Mouse (Mus musculus) limb, embryonic 15.5 days (tissue): Measurements from ENCODE around the gene 6430571L13Rik. TPM values are rescaled to one million over a fixed set of nuclear protein-coding genes. Genes with fewer than 3 reads are reported as not detected.
"Not testable (repeated sequence)": the region's sequence is repeated elsewhere in the genome, so short reads cannot be mapped to it uniquely, and the experiment has no call there.

ENCODE experiments used
- ATAC-seq: fragments of 200-750 bp; cut with Nextera tagmentation; 2 replicates; pipeline ENCODE4 v1.8.0; 2017; ENCODE audit warnings: low read depth, moderate TSS enrichment; ENCODE audit not compliant: insufficient number of reproducible peaks, low FRiP score, low TSS enrichment
- H3K27ac ChIP-seq: fragments of 300-500 bp; sonication (generic); 2 replicates; pipeline ENCODE4 v1.5.1; 2015; ENCODE audit warnings: moderate library complexity, mild to moderate bottlenecking, inconsistent platforms
- H3K27me3 ChIP-seq: fragments of 300-500 bp; sonication (generic); 2 replicates; pipeline ENCODE4 v1.6.1; 2015; ENCODE audit warnings: inconsistent platforms
- H3K36me3 ChIP-seq: fragments of 300-500 bp; sonication (generic); 2 replicates; pipeline ENCODE4 v1.6.1; 2015; ENCODE audit warnings: inconsistent platforms
- H3K4me1 ChIP-seq: fragments of 300-500 bp; sonication (generic); 2 replicates; pipeline ENCODE4 v1.6.1; 2015; ENCODE audit warnings: inconsistent platforms
- H3K4me2 ChIP-seq: fragments of 300-500 bp; sonication (generic); 2 replicates; pipeline ENCODE4 v1.6.1; 2015; ENCODE audit warnings: mild to moderate bottlenecking, inconsistent platforms
- H3K4me3 ChIP-seq: fragments of 300-500 bp; sonication (generic); 2 replicates; pipeline ENCODE4 v1.5.1; 2015; ENCODE audit warnings: mild to moderate bottlenecking, inconsistent platforms
- H3K9ac ChIP-seq: fragments of 300-500 bp; sonication (generic); 2 replicates; pipeline ENCODE4 v1.6.1; 2015; ENCODE audit warnings: inconsistent platforms
- H3K9me3 ChIP-seq: fragments of 300-500 bp; sonication (generic); 2 replicates; pipeline ENCODE4 v1.6.1; 2016; ENCODE audit warnings: inconsistent platforms
- WGBS: fragments of 180-500 bp; shearing (Covaris S2); methylation state at CpG from one replicate; pipeline ENCODE4 v1.1.7; 2015; 5-methylcytosine and 5-hydroxymethylcytosine counted together
- polyA plus RNA-seq: library from polyadenylated mRNA; unstranded; fragments of >200 nt; fragmentation: Nextera tagmentation; extraction: Ambion mirVana; gene quantifications from 2 replicates; pipeline ENCODE4 v1.2.1, GENCODE M21; 2015

6430571L13Rik gene
- polyA plus RNA-seq, 1 experiment from 2014 or later, result 0.60 TPM

DNA sequence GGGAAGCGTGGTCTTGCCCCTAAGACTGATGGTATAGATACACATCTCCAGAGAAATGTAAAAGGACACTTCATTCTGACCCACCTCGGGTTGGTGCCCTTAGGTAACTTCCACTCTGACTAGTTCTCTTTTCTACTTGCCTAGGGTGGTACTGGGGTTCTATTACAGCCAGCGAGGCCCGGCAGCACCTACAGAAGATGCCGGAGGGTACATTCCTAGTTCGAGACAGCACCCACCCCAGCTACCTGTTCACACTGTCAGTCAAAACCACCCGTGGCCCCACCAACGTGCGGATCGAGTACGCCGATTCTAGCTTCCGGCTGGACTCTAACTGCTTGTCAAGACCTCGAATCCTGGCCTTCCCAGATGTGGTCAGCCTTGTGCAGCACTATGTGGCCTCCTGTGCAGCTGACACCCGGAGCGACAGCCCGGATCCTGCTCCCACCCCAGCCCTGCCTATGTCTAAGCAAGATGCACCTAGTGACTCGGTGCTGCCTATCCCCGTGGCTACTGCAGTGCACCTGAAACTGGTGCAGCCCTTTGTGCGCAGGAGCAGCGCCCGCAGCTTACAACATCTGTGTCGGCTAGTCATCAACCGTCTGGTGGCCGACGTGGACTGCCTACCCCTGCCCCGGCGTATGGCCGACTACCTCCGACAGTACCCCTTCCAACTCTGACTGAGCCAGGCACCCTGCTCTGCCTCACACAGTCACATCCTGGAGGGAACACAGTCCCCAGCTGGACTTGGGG lies 40.0 kb upstream of the 6430571L13Rik start:
- H3K4me1 ChIP-seq, result peaks cover 27% of the 10 kb centered on the region
- no peaks in the 10 kb centered on the region for H3K9me3 ChIP-seq
- no peak overlapping the region for H3K4me2 ChIP-seq
- H3K36me3 ChIP-seq, result peaks cover 27% of the 10 kb centered on the region
- no peaks in the 10 kb centered on the region for H3K27me3 ChIP-seq
- no peak for ATAC-seq
- no peak overlapping the region for H3K4me3 ChIP-seq
- H3K9ac ChIP-seq, result no peak overlapping the region
- 89% methylated on average over 30 of the region's 30 CpGs for WGBS
- no peak overlapping the region for H3K27ac ChIP-seq

DNA sequence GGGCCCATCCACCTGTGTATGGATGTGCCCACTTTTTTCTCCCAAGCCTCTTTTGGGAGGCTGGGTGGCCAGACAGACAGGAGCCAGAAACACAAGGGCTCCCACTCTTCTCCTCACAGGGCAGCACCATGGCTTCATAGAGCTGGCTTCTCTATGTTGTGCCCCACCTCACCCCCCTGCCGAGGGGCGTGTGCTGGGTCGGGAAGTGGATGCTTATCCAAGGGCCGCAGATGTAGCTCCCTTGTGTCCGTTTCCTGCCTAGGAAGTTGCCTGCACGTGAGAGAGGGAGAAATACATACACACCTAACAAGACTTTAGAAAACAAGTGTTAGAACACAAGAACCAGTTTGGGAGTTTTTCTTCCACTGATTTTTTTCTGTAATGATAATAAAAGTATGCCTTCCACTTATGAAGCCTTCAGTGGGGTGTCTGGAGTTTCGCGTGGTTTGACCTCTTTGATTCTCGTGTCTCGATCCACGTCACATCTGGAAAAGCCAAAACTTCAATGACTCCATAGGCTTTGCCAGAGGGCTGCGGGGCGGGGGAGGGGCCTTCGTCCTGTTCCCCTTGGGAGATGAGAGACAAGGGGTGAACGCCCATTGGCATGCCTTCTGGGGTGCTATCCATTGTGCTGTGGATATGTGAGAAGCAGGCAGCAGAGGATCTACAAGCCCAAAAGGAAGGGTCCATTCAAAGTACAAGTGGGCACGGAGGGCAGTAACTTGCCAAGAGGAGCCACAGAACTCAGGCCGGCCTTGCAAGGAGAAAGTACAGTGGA lies 38.7 kb upstream of the 6430571L13Rik start:
- Histone ChIP-seq H3K4me3 (no peak overlapping the region), H3K27ac (no peak overlapping the region)
- 82% methylated on average over 17 of the region's 17 CpGs for WGBS

GRCm38 (mm10) chr9:107302592-107302991 lies 37.8 kb upstream of the 6430571L13Rik start:
- Histone ChIP-seq H3K27ac (no peak overlapping the region), H3K27me3 (no peaks in the 10 kb centered on the region), H3K4me1 (peaks cover 26% of the 10 kb centered on the region), H3K4me3 (no peak overlapping the region), H3K36me3 (peaks cover 27% of the 10 kb centered on the region), H3K9me3 (no peaks in the 10 kb centered on the region), H3K4me2 (no peak overlapping the region), H3K9ac (no peak overlapping the region)
- ATAC-seq, result no peak
- 71% methylated on average over 7 of the region's 7 CpGs for WGBS

More for the DNA sequence above, 38.7 kb upstream of the 6430571L13Rik start:
- Histone ChIP-seq H3K4me2 (no peak overlapping the region), H3K4me1 (peaks cover 30% of the 10 kb centered on the region), H3K27me3 (no peaks in the 10 kb centered on the region), H3K9ac (no peak overlapping the region), H3K36me3 (peaks cover 27% of the 10 kb centered on the region), H3K9me3 (no peaks in the 10 kb centered on the region)
- ATAC-seq, result no peak

DNA sequence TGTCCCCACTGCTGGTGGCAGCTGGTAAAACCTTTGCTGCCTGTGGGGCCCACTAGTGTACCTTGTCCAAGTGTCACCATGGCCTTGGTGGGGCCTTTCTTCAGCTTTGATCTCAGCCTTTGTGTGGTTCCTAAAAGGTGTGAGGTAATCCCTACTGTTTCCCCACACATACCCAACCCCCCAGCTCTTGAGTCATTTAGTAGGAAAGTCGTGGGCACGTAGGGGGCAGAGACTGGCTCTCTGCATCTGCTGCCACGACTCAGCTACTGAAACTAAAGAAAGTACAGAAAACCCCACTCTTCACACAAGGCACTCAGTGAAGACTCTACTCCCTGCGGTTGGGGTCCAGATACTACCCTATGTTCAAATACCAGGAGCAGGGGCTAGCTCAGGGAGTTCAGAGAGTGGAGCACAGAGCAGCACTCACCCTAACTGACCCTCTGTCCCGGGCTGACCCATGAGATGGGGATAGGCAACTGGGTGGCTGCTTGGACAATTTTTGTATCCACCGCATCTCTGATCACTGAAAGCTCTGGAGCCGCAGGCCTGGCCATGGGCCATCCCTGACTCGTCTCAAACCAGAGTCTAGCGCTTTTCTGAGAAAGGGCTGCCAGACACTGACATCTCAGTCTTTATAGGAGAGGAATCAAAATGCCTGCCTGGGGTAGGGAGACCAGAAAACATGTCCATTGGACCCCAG lies 37.1 kb upstream of the 6430571L13Rik start:
- H3K4me3 ChIP-seq, result no peak overlapping the region
- 76% methylated on average over 9 of the region's 9 CpGs for WGBS
- no peak overlapping the region for H3K9ac ChIP-seq
- no peak overlapping the region for H3K4me2 ChIP-seq
- no peak for ATAC-seq
- H3K4me1 ChIP-seq, result peaks cover 27% of the 10 kb centered on the region
- H3K27me3 ChIP-seq, result no peaks in the 10 kb centered on the region
- no peak overlapping the region for H3K27ac ChIP-seq
- peaks cover 27% of the 10 kb centered on the region for H3K36me3 ChIP-seq
- H3K9me3 ChIP-seq, result no peaks in the 10 kb centered on the region

DNA sequence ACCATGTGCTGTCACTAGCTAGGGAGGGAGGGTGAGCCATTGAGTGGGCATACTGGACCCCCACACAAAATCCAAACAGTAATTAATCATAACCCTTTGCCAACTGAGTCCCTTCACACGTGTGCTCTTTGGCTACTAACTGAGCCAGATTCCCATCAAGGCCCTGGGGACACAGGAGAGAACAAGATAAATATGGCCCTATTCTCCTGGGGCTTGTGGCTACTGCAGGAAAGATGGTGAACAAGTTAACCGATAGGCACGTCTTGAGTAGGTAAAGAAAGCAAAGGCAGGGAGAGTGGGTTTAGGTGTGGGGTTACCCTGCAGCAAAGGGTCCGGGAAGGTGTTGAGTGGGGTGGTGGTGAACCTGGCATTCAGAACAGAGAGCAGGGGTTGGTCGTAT lies 36.5 kb upstream of the 6430571L13Rik start:
- no peak overlapping the region for H3K9ac ChIP-seq
- peaks cover 23% of the 10 kb centered on the region for H3K4me1 ChIP-seq
- H3K27ac ChIP-seq, result no peak overlapping the region
- H3K4me2 ChIP-seq, result no peak overlapping the region
- no peak overlapping the region for H3K4me3 ChIP-seq
- ATAC-seq, result no peak
- no peaks in the 10 kb centered on the region for H3K27me3 ChIP-seq
- 77% methylated on average over 5 of the region's 5 CpGs for WGBS
- no peaks in the 10 kb centered on the region for H3K9me3 ChIP-seq
- peaks cover 27% of the 10 kb centered on the region for H3K36me3 ChIP-seq

DNA sequence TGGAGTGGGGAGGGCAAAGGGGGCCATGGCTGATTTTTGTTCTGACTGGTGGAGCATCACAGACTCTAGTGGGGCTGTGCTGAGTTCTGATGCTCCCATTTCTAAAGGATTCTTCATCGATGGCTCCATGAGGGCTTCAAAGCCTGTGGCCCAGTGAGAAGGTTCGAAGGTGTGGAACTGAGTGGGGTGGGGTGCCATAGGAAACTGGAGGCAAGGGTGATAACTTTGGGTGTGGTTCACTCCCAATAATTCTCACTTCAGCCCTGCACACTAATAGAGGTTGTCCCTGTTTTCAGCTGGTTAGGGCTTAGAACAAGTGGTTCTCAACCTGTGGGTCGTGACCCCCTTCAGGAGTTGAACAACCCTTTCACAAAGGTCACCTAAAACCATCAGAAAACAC lies 36.0 kb upstream of the 6430571L13Rik start:
- Histone ChIP-seq H3K9me3 (no peaks in the 10 kb centered on the region), H3K36me3 (peaks cover 27% of the 10 kb centered on the region), H3K27me3 (no peaks in the 10 kb centered on the region), H3K4me1 (peaks cover 21% of the 10 kb centered on the region), H3K4me3 (no peak overlapping the region), H3K9ac (no peak overlapping the region), H3K27ac (no peak overlapping the region), H3K4me2 (no peak overlapping the region)
- WGBS, result 89% methylated on average over 3 of the region's 3 CpGs
- no peak for ATAC-seq

DNA sequence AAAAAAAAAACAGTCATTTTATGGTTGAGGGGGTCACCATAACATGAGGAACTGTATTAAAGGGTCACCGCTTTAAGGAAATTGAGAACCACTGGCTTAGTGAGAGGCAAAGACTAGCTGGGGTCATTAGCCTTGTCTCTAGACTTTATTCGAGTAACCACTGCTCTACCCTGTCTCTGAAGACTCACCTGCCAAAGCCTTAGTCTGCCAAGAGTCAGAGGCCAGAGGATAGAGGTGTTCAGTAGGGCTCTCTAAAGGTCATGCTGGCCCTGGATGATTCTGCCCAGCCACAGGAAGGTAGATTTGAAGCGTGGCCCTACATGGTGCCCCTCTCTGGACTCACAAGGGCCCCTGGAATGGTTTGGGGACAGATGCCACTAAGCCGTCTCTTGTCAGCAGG lies 35.4 kb upstream of the 6430571L13Rik start:
- Histone ChIP-seq H3K36me3 (peaks cover 24% of the 10 kb centered on the region), H3K9ac (no peak overlapping the region), H3K27me3 (no peaks in the 10 kb centered on the region), H3K9me3 (no peaks in the 10 kb centered on the region), H3K4me2 (no peak overlapping the region), H3K27ac (no peak overlapping the region), H3K4me3 (no peak overlapping the region), H3K4me1 (peaks cover 21% of the 10 kb centered on the region)
- WGBS, result 79% methylated on average over 4 of the region's 4 CpGs
- ATAC-seq, result no peak

- ATAC-seq, result no peak
- Histone ChIP-seq H3K9ac (no peak overlapping the region), H3K27ac (no peak overlapping the region; the same call in 1 of the 2 replicates), H3K36me3 (peaks cover 16% of the 10 kb centered on the region), H3K9me3 (no peaks in the 10 kb centered on the region), H3K4me3 (no peak overlapping the region), H3K4me1 (peaks cover 21% of the 10 kb centered on the region), H3K4me2 (no peak overlapping the region), H3K27me3 (no peaks in the 10 kb centered on the region)
- WGBS, result 43% methylated on average over 13 of the region's 13 CpGs
Observed at GRCm38 (mm10) chr9:107305601-107306542, 34.5 kb upstream of the 6430571L13Rik start.

GRCm38 (mm10) chr9:107306673-107307072 lies 33.7 kb upstream of the 6430571L13Rik start:
- not testable (repeated sequence) for H3K9me3 ChIP-seq, H3K36me3 ChIP-seq, H3K4me3 ChIP-seq, H3K27me3 ChIP-seq, ATAC-seq, H3K4me2 ChIP-seq, H3K9ac ChIP-seq, H3K27ac ChIP-seq
- peaks cover 21% of the 10 kb centered on the region for H3K4me1 ChIP-seq
- 96% methylated on average over 1 of the region's 1 CpGs for WGBS

DNA sequence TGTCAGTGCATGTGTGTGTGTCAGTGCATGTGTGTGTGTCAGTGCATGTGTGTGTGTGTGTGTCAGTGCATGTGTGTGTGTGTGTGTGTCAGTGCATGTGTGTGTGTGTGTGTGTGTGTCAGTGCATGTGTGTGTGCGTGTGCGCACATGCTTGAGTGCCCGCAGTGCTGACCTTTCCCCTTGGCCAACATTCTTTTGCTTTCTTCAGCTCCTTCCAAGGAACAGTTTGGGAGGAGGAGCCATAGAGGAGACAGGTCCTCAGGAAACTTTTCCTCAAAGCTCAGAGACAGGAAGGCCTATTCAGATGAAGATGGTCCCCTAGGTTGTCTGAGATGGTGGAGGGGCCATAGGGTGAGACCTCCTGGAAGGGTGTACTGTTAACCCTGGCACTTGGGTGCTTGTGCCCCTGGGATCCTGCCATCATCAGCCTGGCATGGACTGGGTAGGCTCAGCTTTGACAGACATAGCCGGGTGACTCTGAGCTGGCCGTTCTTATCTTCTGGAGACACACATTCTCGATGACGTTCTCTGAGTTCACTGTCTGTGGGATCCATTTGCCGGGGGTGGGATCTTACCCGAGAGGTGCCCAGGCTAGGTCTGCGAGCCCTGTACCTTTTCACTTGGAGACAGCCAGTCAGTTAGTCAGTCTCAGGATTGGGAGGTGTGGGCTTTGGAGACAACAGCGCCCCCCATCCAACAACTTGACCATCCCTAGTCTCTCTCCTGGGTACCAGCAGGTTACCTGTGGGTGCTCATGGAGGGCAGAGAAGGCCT lies 33.1 kb upstream of the 6430571L13Rik start:
- H3K27ac ChIP-seq, result no peak overlapping the region; the same call in 1 of the 2 replicates
- no peak for ATAC-seq
- H3K4me1 ChIP-seq, result peaks cover 21% of the 10 kb centered on the region
- H3K27me3 ChIP-seq, result no peaks in the 10 kb centered on the region
- H3K9me3 ChIP-seq, result no peaks in the 10 kb centered on the region
- no peak overlapping the region for H3K4me2 ChIP-seq
- H3K9ac ChIP-seq, result no peak overlapping the region
- no peak overlapping the region for H3K4me3 ChIP-seq
- H3K36me3 ChIP-seq, result peaks cover 2% of the 10 kb centered on the region; the same call in 1 of the 2 replicates
- 90% methylated on average over 11 of the region's 11 CpGs for WGBS
